Mouse (Mus musculus): ENCODE data around the gene Btbd9.

- TF ChIP-seq MAX (IDR thresholded peaks at IDR 0.05; ENCODE audit: low read depth), result no peak
- no peak for TF ChIP-seq POLR2A (IDR thresholded peaks at IDR 0.05; ENCODE audit: insufficient read length, low read depth)
- no peak for TF ChIP-seq CEBPB (IDR thresholded peaks at IDR 0.05; ENCODE audit: insufficient read depth, poor library complexity, severe bottlenecking)
- TF ChIP-seq TCF12 (IDR thresholded peaks at IDR 0.05; ENCODE audit: insufficient read depth, poor library complexity, severe bottlenecking), result no peak
- TF ChIP-seq MYOD1 (IDR thresholded peaks at IDR 0.05; ENCODE audit: control insufficient read depth in 1 of 3, insufficient read length in 2 of 3, low read depth in 2 of 3), result no peak
- TF ChIP-seq MYOG (IDR thresholded peaks at IDR 0.05; ENCODE audit: control insufficient read depth in 1 of 3, insufficient read depth in 1 of 3, insufficient read length in 2 of 3, low read depth in 2 of 3), result no peak
- no peak for TF ChIP-seq SRF (IDR thresholded peaks at IDR 0.05; ENCODE audit: control insufficient read depth, insufficient read length, low read depth)
- no peak for TF ChIP-seq POLR2AphosphoS2 (IDR thresholded peaks at IDR 0.05; ENCODE audit: insufficient read length, low read depth)
- no peak for TF ChIP-seq USF1 (IDR thresholded peaks at IDR 0.05; ENCODE audit: low read depth)
- no peak for TF ChIP-seq E2F4 (IDR thresholded peaks at IDR 0.05; ENCODE audit: insufficient read depth)
- no peak for TF ChIP-seq TCF3 (IDR thresholded peaks at IDR 0.05; ENCODE audit: insufficient read length, low read depth)
Observed at GRCm38 (mm10) chr17:30480381-30480780, 95.9 kb downstream of the Btbd9 start.
